Mouse (Mus musculus) spleen, adult 2 months (tissue): ENCODE measurements around the gene Slit3. TPM values are rescaled to one million over a fixed set of nuclear protein-coding genes. Genes with fewer than 3 reads are reported as not detected.

Source experiments
- DNase-seq, 2 experiments: peaks; one replicate each; pipeline versions ENCODE4 v3.0.0 to v3.0.0-alpha.2; 2012 to 2021; ENCODE audit warnings: low spot score in 2 of 2, low read depth in 1 of 2
- H3K27ac ChIP-seq: fragments of 200-500 bp; 2 replicates; pipeline ENCODE4 v1.5.1; 2012; ENCODE audit warnings: low read length, inconsistent platforms; ENCODE audit not compliant: insufficient read depth
- H3K27me3 ChIP-seq: fragments of 200-500 bp; 2 replicates; pipeline ENCODE4 v1.6.1; 2012; ENCODE audit warnings: mild to moderate bottlenecking, moderate library complexity, low read length, inconsistent platforms; ENCODE audit not compliant: control insufficient read depth, insufficient read depth
- H3K36me3 ChIP-seq: fragments of 200-500 bp; 2 replicates; pipeline ENCODE4 v1.6.1; 2012; ENCODE audit warnings: mild to moderate bottlenecking, low read length, inconsistent platforms; ENCODE audit not compliant: control insufficient read depth, insufficient read depth
- H3K4me1 ChIP-seq: fragments of 200-500 bp; 2 replicates; pipeline ENCODE4 v1.6.1; 2011; ENCODE audit warnings: inconsistent platforms; ENCODE audit not compliant: control insufficient read depth, insufficient read depth, insufficient read length
- H3K4me3 ChIP-seq: fragments of 200-500 bp; 2 replicates; pipeline ENCODE4 v1.5.1; 2011; ENCODE audit warnings: mild to moderate bottlenecking, inconsistent platforms; ENCODE audit not compliant: insufficient read depth, insufficient read length; ENCODE audit errors: extremely low read depth
- CTCF ChIP-seq: fragments of 200-500 bp; IDR thresholded peaks from 2 replicates; pipeline ENCODE4 v1.5.1; 2011; ENCODE audit warnings: mild to moderate bottlenecking, inconsistent platforms; ENCODE audit not compliant: insufficient read depth, insufficient read length, insufficient replicate concordance; ENCODE audit errors: extremely low read depth
- POLR2A ChIP-seq: fragments of 200-500 bp; IDR thresholded peaks from 2 replicates; pipeline ENCODE4 v1.6.1; 2011; ENCODE audit warnings: low read depth, low read length, inconsistent platforms
- WGBS: fragments of 180-500 bp; shearing (Covaris S2); methylation state at CpG from one replicate; pipeline ENCODE4 v1.1.7; 2018; 5-methylcytosine and 5-hydroxymethylcytosine counted together
- polyA plus RNA-seq: library from polyadenylated mRNA; depleted of rRNA; stranded (reverse); fragments of >200 nt; gene quantifications from 2 replicates; pipeline ENCODE4 v1.2.3, GENCODE M21; 2012

The Slit3 gene
- polyA plus RNA-seq, 1 experiment, result 6.6 TPM

DNA sequence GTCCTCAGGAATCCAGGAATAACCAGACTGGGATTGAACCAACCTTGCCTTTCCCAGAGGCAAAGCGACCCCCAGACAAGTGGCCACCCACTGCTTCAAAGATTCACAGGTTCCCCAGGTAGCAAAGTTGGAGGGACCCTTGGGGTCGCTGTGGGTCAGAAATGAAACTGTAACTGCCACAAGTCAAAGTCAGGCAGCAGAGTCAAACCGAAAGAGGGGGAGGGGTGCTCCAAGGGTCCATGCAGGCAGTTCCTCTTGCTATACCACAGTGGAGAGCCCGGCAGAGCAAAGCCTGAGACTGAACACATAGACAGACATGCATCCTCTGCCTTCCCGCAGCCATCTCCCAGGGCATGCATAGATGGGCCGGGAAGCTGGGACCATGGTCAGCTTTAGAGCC lies 590.3 kb downstream of the Slit3 start:
- no peaks in the 10 kb centered on the region for H3K4me1 ChIP-seq
- no peak overlapping the region for H3K4me3 ChIP-seq
- TF ChIP-seq CTCF, result no peak
- no peak for TF ChIP-seq POLR2A
- no peak overlapping the region for H3K27ac ChIP-seq
- no peaks in the 10 kb centered on the region for H3K36me3 ChIP-seq
- 73% methylated on average over 6 of the region's 6 CpGs for WGBS
- no peak for DNase-seq
- no peaks in the 10 kb centered on the region for H3K27me3 ChIP-seq

DNA sequence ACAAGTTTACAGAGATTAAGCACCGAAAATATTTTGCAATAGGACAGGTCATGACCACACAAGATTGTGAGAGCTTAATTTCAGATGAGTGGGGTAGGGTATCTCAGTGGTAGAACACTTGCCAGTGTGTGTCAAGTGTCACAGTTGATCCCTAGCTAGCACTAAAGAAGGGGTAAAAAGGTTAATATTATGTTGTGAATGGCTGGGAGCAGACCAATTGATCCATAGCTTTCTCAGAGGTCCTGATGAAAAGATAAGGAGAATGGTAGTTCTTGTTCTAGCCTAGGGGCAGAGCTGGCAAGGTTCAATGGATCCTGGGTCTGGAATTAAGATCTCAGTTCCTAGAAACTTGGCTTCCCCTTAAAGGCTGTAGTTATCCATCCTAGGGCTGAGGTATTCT lies 597.9 kb downstream of the Slit3 start:
- TF ChIP-seq CTCF, result no peak
- TF ChIP-seq POLR2A, result no peak
- H3K27me3 ChIP-seq, result no peaks in the 10 kb centered on the region
- H3K4me3 ChIP-seq, result no peak overlapping the region
- WGBS, result 70% methylated on average over 1 of the region's 1 CpGs
- no peak overlapping the region for H3K27ac ChIP-seq
- H3K4me1 ChIP-seq, result no peaks in the 10 kb centered on the region
- DNase-seq, result no peak
- no peaks in the 10 kb centered on the region for H3K36me3 ChIP-seq

DNA sequence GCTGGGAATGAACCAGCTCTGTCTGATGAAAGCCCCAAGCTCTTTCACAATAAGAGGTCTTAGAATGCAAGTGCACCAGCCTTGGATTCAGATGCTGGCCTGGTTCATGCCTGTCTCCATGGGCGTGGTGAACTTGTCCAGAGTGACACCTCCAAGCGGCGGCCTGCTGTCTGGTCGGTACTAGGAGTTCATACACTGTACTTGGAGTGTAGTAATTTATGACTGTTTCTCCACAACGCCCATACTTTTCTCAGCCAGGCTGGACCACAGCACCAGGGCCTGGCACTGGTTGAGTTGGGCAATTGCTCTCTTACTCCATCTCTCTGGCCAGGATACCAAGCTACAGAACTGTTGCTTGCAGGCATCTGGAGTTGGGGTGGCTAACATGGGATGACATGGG lies 602.9 kb downstream of the Slit3 start:
- no peak for TF ChIP-seq CTCF
- TF ChIP-seq POLR2A, result no peak
- H3K27ac ChIP-seq, result no peak overlapping the region

DNA sequence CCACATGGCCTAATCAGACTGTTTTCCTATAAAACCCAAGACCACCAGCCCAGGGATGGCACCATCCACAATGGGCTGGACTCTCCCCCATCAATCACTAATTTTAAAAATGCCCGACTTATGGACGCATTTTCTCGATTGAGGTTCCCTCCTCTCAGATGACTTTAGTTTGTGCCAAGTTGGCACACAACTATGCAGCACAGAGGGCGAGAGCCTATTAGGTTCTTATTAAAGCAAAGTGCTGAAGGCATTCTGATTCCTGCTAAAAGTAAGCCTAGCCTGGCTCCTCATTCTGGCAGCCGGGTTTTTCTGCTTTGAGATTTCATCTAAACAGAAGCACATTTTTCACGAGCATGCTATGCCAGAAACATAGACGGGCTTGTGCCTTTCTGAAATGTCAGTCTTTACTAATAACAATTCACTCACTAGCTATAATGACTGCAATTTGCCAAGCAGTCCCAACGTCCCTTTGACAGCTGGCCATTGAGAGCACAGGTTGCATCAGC lies 605.4 kb downstream of the Slit3 start:
- TF ChIP-seq POLR2A (no peak), CTCF (no peak)
- H3K27ac ChIP-seq, result no peak overlapping the region
- 83% methylated on average over 8 of the region's 8 CpGs for WGBS

More for the DNA sequence above, 602.9 kb downstream of the Slit3 start:
- WGBS, result 79% methylated on average over 5 of the region's 5 CpGs
- Histone ChIP-seq H3K4me1 (no peaks in the 10 kb centered on the region), H3K36me3 (no peaks in the 10 kb centered on the region), H3K4me3 (no peak overlapping the region), H3K27me3 (no peaks in the 10 kb centered on the region)
- DNase-seq, result no peak

DNA sequence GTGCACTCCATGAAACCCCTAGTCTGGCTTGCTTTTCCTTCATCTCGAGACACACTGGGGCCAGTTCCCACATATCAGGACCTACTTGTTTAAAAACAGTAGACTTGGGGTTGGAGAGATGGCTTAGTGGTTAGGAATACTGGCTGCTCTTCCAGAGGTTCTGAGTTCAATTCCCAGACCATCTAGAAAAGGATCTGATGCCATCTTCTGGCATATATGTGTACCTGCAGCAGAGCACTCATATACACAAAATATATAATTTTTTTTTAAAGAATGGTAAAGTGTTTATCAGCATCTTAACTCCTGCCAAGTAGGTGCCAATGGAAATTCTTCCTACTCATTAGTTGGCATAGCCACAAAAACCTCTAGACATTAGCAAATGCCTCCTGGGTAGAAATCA lies 607.2 kb downstream of the Slit3 start:
- WGBS, result 88% methylated on average over 1 of the region's 1 CpGs
- Histone ChIP-seq H3K4me1 (no peaks in the 10 kb centered on the region), H3K4me3 (no peak overlapping the region), H3K27me3 (no peaks in the 10 kb centered on the region), H3K27ac (no peak overlapping the region), H3K36me3 (no peaks in the 10 kb centered on the region)
- TF ChIP-seq POLR2A (no peak), CTCF (no peak)
- DNase-seq, result no peak

More for the DNA sequence above, 605.4 kb downstream of the Slit3 start:
- Histone ChIP-seq H3K36me3 (no peaks in the 10 kb centered on the region), H3K4me1 (no peaks in the 10 kb centered on the region), H3K27me3 (no peaks in the 10 kb centered on the region), H3K4me3 (no peak overlapping the region)
- DNase-seq, result no peak

DNA sequence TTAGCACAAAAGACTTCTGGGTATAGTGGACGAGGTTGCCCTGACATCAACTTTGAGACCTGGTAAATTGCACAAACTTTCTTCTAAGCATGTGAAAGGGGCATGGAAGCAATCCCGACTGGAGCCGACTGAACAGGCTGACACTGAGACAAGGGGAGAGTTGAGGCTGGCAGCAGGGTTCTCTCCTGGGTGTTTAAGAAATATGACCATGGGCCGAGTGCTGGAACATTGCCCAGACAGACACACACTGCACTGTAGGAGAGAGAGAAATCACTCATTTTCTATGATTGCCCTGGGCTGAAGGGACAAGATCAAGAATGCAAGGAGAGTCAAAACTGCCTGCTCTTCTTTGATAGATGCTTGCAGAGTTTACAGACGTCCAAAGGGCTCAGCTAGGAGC lies 608.2 kb downstream of the Slit3 start:
- H3K27ac ChIP-seq, result no peak overlapping the region
- DNase-seq, result no peak
- TF ChIP-seq POLR2A (no peak), CTCF (no peak)
- H3K27me3 ChIP-seq, result no peaks in the 10 kb centered on the region
- WGBS, result 62% methylated on average over 5 of the region's 5 CpGs
- no peak overlapping the region for H3K4me3 ChIP-seq
- H3K4me1 ChIP-seq, result no peaks in the 10 kb centered on the region
- no peaks in the 10 kb centered on the region for H3K36me3 ChIP-seq

DNA sequence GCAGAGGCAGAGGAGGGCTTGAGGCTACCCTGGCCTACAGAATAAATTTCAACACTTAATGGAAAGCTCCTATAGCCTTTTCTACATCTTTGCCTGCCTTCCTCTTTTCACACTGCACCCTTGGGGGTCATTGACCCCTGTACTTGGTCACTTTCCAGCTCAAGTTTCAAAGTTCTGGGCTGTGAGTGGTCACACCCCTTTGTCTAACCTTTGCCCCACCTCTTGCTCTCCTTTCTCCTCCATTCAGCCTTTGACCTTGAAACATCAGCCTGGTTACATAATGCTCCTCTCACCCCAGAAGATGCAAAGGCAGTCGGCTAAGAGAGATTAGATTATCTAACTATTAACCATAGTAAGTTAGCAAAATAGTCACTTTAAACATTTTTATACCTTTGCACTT lies 611.3 kb downstream of the Slit3 start:
- Histone ChIP-seq H3K27me3 (no peaks in the 10 kb centered on the region), H3K4me1 (no peaks in the 10 kb centered on the region), H3K36me3 (no peaks in the 10 kb centered on the region), H3K27ac (no peak overlapping the region), H3K4me3 (no peak overlapping the region)
- no peak for DNase-seq
- TF ChIP-seq CTCF (no peak), POLR2A (no peak)
- WGBS, result 74% methylated on average over 1 of the region's 1 CpGs
